Mouse (Mus musculus) CD4-positive naive resting alpha-beta T cell, adult 76 days (primary cell): ENCODE measurements around the gene Spice1. TPM values are rescaled to one million over a fixed set of nuclear protein-coding genes. Genes with fewer than 3 reads are reported as not detected.

Experiments used
- total RNA-seq: library from RNA; stranded (reverse); gene quantifications from one replicate; pipeline ENCODE4 v1.2.4, GENCODE M21; 2023

Spice1 gene
- 54.1 TPM for total RNA-seq

GRCm38 (mm10) chr16:44347071-44347901 lies at the start of gene Spice1:
TSS of gene Spice1 (plus strand) at chr16:44347121.

GRCm38 (mm10) chr16:44332861-44333284 lies 14.0 kb upstream of the Spice1 start, which contains the start of gene Sidt1:
TSS of gene Sidt1 (minus strand) at chr16:44333196.

GRCm38 (mm10) chr16:44394577-44395243 lies 47.8 kb downstream of the Spice1 start, which contains the start of gene Cfap44:
TSS of gene Cfap44 (plus strand) at chr16:44394796.

Other genes starting within 250 kb of the Spice1 start
- gene Atp6v1a, start 207.4 kb upstream of the Spice1 start, total RNA-seq, result 31.9 TPM
- 32.4 TPM for gene Naa50, start 207.3 kb upstream of the Spice1 start, total RNA-seq
- 19.1 TPM for gene Usf3, start 173.9 kb upstream of the Spice1 start, total RNA-seq
- 164 TPM for gene Sidt1, start 13.9 kb upstream of the Spice1 start, total RNA-seq
- gene Cfap44, start 47.7 kb downstream of the Spice1 start, total RNA-seq, result not detected
- not detected for gene Boc, start 211.8 kb downstream of the Spice1 start, total RNA-seq